Mouse (Mus musculus) lung, adult 2 months (tissue): Measurements from ENCODE around the gene Enthd1.

Experiments
- CTCF ChIP-seq: fragments of 200-500 bp; IDR thresholded peaks from 2 replicates; pipeline ENCODE4 v1.5.1; 2011; ENCODE audit warnings: mild to moderate bottlenecking, low read length, control low read depth; ENCODE audit not compliant: insufficient read depth
- POLR2A ChIP-seq: fragments of 200-500 bp; IDR thresholded peaks from 2 replicates; pipeline ENCODE4 v1.6.1; 2011; ENCODE audit warnings: low read depth, mild to moderate bottlenecking, control low read depth, low read length, borderline replicate concordance; ENCODE audit errors: extremely low read depth

DNA sequence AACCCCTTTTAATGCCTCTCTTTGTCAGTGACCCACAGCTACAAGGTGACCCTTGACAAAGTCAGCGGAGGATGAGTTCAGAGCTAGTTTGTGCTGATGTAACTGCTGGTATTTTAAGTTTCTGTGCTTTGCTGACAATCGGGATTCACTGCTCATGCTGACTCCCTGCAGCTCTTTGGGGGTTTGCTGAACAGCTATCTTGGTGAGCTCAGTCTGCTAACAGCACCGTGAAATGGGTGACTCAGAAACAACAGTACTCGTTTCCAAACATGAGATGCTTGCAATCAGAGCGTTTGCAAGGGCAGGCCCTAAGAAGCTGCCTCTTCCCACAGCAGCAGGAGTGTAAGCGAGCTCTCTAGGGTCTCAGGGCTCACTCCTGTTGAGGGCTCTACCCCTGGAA lies 31.7 kb downstream of the Enthd1 start:
- TF ChIP-seq CTCF, result no peak
- TF ChIP-seq POLR2A, result no peak
